Mouse (Mus musculus): Measurements from ENCODE around the gene Ptcd3. TPM values are rescaled to one million over a fixed set of nuclear protein-coding genes. Genes with fewer than 3 reads are reported as not detected.
"Not testable (repeated sequence)": the region's sequence is repeated elsewhere in the genome, so short reads cannot be mapped to it uniquely, and the experiment has no call there.

The Ptcd3 gene
- polyA plus RNA-seq, 1 experiment: 4.3 TPM

GRCm38 (mm10) chr6:71868809-71869208, 39.7 kb downstream of the Ptcd3 start:
- Histone ChIP-seq H3K4me3 (ENCODE audit: low read depth, low read length) (no peak overlapping the region), H3K4me1 (ENCODE audit: control insufficient read depth, insufficient read depth, insufficient read length, low read length) (no peaks in the 10 kb centered on the region), H3K27ac (ENCODE audit: insufficient read depth, low read depth, low read length) (no peak overlapping the region), H3K27me3 (ENCODE audit: control insufficient read depth, insufficient read depth, low read length) (no peaks in the 10 kb centered on the region), H3K36me3 (ENCODE audit: control insufficient read depth, insufficient read depth, low read length) (peaks cover 63% of the 10 kb centered on the region)
- TF ChIP-seq CTCF (IDR thresholded peaks at IDR 0.05; ENCODE audit: extremely low read depth, insufficient read length, insufficient replicate concordance, low read depth, low read length) (no peak), POLR2A (IDR thresholded peaks at IDR 0.05; ENCODE audit: low read depth, low read length) (no peak)
- 94% methylated on average over 1 of the region's 1 CpGs for WGBS

GRCm38 (mm10) chr6:71867751-71868150, 40.8 kb downstream of the Ptcd3 start:
- no peak for TF ChIP-seq CTCF (IDR thresholded peaks at IDR 0.05; ENCODE audit: extremely low read depth, insufficient read length, insufficient replicate concordance, low read depth, low read length)
- no peak for TF ChIP-seq POLR2A (IDR thresholded peaks at IDR 0.05; ENCODE audit: low read depth, low read length)
- Histone ChIP-seq H3K4me3 (ENCODE audit: low read depth, low read length) (no peak overlapping the region), H3K36me3 (ENCODE audit: control insufficient read depth, insufficient read depth, low read length) (peaks cover 64% of the 10 kb centered on the region), H3K27ac (ENCODE audit: insufficient read depth, low read depth, low read length) (no peak overlapping the region), H3K27me3 (ENCODE audit: control insufficient read depth, insufficient read depth, low read length) (no peaks in the 10 kb centered on the region), H3K4me1 (ENCODE audit: control insufficient read depth, insufficient read depth, insufficient read length, low read length) (no peaks in the 10 kb centered on the region)
- 85% methylated on average over 2 of the region's 2 CpGs for WGBS

GRCm38 (mm10) chr6:71846906-71847305, 61.6 kb downstream of the Ptcd3 start:
- not testable (repeated sequence) for H3K4me1 ChIP-seq (ENCODE audit: control insufficient read depth, insufficient read depth, insufficient read length, low read length); H3K4me3 ChIP-seq (ENCODE audit: low read depth, low read length); H3K27ac ChIP-seq (ENCODE audit: insufficient read depth, low read depth, low read length); H3K27me3 ChIP-seq (ENCODE audit: control insufficient read depth, insufficient read depth, low read length)
- peaks cover 31% of the 10 kb centered on the region for H3K36me3 ChIP-seq (ENCODE audit: control insufficient read depth, insufficient read depth, low read length)
- 38% methylated on average over 6 of the region's 6 CpGs for WGBS

- 97% methylated on average over 1 of the region's 1 CpGs for WGBS
- Histone ChIP-seq H3K36me3 (ENCODE audit: control insufficient read depth, insufficient read depth, low read length) (peaks cover 4% of the 10 kb centered on the region), H3K4me1 (ENCODE audit: control insufficient read depth, insufficient read depth, insufficient read length, low read length) (0 out of 2 replicates have a peak, but pooled peaks cover 1% of the 10 kb centered on the region), H3K4me3 (ENCODE audit: low read depth, low read length) (no peak overlapping the region), H3K27me3 (ENCODE audit: control insufficient read depth, insufficient read depth, low read length) (no peaks in the 10 kb centered on the region), H3K27ac (ENCODE audit: insufficient read depth, low read depth, low read length) (no peak overlapping the region)
- TF ChIP-seq POLR2A (IDR thresholded peaks at IDR 0.05; ENCODE audit: low read depth, low read length): no peak
- no peak for TF ChIP-seq CTCF (IDR thresholded peaks at IDR 0.05; ENCODE audit: extremely low read depth, insufficient read length, insufficient replicate concordance, low read depth, low read length)
These were observed 67.8 kb downstream of the Ptcd3 start for GRCm38 (mm10) chr6:71840597-71841290.

DNA sequence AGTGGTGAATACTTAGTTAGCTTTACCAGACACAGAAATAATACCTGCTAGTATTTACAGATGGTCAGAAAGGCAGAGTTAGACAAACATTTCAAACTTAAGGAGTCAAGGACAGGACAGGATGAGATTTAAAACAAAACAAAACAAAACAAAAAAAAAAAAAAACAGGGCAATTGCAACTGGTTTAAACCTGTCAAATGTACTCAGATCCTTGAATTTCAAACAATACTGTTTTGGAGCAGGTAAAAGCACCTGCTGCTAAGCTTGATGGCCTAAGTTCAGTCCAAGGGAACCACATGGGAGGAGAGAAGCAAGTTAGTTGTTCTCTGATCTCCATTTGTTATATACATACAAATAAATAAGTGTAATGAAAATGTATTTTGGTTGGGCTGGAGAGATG, 68.7 kb downstream of the Ptcd3 start:
- no peak for TF ChIP-seq POLR2A (IDR thresholded peaks at IDR 0.05; ENCODE audit: low read depth, low read length)
- no peak for TF ChIP-seq CTCF (IDR thresholded peaks at IDR 0.05; ENCODE audit: extremely low read depth, insufficient read length, insufficient replicate concordance, low read depth, low read length)
- Histone ChIP-seq H3K4me1 (ENCODE audit: control insufficient read depth, insufficient read depth, insufficient read length, low read length) (0 out of 2 replicates have a peak, but pooled peaks cover 1% of the 10 kb centered on the region), H3K27ac (ENCODE audit: insufficient read depth, low read depth, low read length) (no peak overlapping the region), H3K36me3 (ENCODE audit: control insufficient read depth, insufficient read depth, low read length) (no peaks in the 10 kb centered on the region), H3K27me3 (ENCODE audit: control insufficient read depth, insufficient read depth, low read length) (no peaks in the 10 kb centered on the region), H3K4me3 (ENCODE audit: low read depth, low read length) (no peak overlapping the region)

DNA sequence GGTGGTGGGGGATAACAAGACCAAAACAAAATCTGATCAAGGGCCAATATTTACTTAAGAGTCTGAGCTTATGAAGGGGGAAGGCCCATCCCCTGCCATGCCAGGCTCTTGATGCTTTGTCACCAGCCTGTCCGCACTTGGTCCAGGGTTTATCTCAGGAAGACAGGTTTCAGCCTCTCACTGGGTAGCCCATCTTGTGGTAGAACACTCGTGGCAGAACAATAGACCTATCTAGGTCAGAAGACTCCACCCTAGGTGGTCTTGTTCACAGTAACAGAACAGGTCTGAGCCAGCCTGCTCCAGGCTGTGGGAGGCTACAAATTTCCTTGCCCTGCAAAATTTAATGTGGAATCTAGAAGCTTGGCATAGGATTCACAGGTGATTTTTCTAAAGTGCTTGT, 71.7 kb downstream of the Ptcd3 start:
- H3K27ac ChIP-seq (ENCODE audit: insufficient read depth, low read depth, low read length): no peak overlapping the region
- TF ChIP-seq CTCF (IDR thresholded peaks at IDR 0.05; ENCODE audit: extremely low read depth, insufficient read length, insufficient replicate concordance, low read depth, low read length): no peak
- no peak for TF ChIP-seq POLR2A (IDR thresholded peaks at IDR 0.05; ENCODE audit: low read depth, low read length)
- H3K4me1 ChIP-seq (ENCODE audit: control insufficient read depth, insufficient read depth, insufficient read length, low read length): 0 out of 2 replicates have a peak, but pooled peaks cover 1% of the 10 kb centered on the region
- WGBS: 67% methylated on average over 2 of the region's 2 CpGs
- H3K36me3 ChIP-seq (ENCODE audit: control insufficient read depth, insufficient read depth, low read length): no peaks in the 10 kb centered on the region
- H3K27me3 ChIP-seq (ENCODE audit: control insufficient read depth, insufficient read depth, low read length): no peaks in the 10 kb centered on the region
- H3K4me3 ChIP-seq (ENCODE audit: low read depth, low read length): no peak overlapping the region

DNA sequence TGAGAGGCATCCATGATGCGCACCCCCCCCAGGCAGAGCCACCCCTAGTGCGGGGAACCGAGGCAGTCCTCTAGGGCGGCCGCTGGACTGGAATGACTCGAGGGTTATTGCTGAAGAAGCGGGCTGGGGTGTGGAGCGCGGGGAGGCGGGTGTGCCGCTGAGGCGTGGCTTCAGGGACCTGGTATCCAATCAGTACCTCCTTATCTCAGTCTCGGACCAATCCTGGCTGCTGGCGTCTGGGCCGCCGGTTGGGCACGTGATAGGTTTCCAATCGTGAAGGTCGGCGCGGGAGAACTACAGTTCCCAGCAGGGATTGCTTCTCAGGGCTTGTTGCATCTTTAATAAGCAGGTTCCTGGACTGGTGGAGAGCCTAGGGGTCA, 77.0 kb downstream of the Ptcd3 start:
- no peaks in the 10 kb centered on the region for H3K4me1 ChIP-seq (ENCODE audit: control insufficient read depth, insufficient read depth, insufficient read length, low read length)
- no peaks in the 10 kb centered on the region for H3K27me3 ChIP-seq (ENCODE audit: control insufficient read depth, insufficient read depth, low read length)
- 2% methylated on average over 21 of the region's 21 CpGs for WGBS
- TF ChIP-seq POLR2A (IDR thresholded peaks at IDR 0.05; ENCODE audit: low read depth, low read length) (no peak), CTCF (IDR thresholded peaks at IDR 0.05; ENCODE audit: extremely low read depth, insufficient read length, insufficient replicate concordance, low read depth, low read length) (no peak)
- peak overlapping the region; percentile 82 for H3K4me3 ChIP-seq (ENCODE audit: low read depth, low read length)
- H3K36me3 ChIP-seq (ENCODE audit: control insufficient read depth, insufficient read depth, low read length): no peaks in the 10 kb centered on the region
- peak overlapping the region; percentile 96 for H3K27ac ChIP-seq (ENCODE audit: insufficient read depth, low read depth, low read length)

Data from small intestine, adult 2 months (tissue).